Mouse (Mus musculus) megakaryocyte progenitor cell, adult 5-6 weeks (primary cell): Measurements from ENCODE around the gene Ppp1r14a. TPM values are rescaled to one million over a fixed set of nuclear protein-coding genes. Genes with fewer than 3 reads are reported as not detected.

Experiments
- ATAC-seq: replicated peaks from 2 replicates; pipeline ENCODE4 v1.8.0; 2016; ENCODE audit warnings: mild to moderate bottlenecking, moderate TSS enrichment, inconsistent platforms; ENCODE audit not compliant: poor library complexity
- total RNA-seq, 2 experiments: library from RNA; stranded (forward) in 1 of 2; stranded (reverse) in 1 of 2; fragments of 157-497, 149-512 nt in 1 of 2; fragments of 200-1000 nt in 1 of 2; gene quantifications; 2 replicates each; pipeline versions ENCODE4 v1.2.3 to v1.2.4; 2015 to 2017

The Ppp1r14a gene
- total RNA-seq, 2 experiments from 2014 or later, result 1.1 TPM; not detected in 1

DNA sequence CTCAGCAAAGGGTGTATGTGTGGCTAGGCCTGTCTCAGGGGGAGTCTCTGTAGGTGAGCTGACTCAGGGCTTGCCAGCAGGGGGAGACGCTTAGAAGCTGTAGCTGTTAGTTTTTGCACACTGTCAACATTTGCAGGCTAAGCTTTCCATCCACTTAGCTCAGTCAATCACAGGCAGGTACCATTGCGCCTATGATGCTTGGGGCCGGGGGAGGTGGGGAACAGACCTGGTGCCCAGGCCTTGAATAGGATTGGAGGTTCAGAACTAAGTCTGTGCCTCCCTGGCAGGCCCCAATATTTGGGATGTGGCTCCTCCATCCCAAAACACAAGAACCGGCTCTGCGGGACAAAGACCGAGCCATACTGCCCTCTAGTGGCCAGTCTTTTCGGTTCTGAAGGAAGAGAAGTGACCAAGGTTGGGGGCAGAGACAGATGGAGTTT is 12.0 kb downstream of the Ppp1r14a start:
- peak; percentile 51 for ATAC-seq

DNA sequence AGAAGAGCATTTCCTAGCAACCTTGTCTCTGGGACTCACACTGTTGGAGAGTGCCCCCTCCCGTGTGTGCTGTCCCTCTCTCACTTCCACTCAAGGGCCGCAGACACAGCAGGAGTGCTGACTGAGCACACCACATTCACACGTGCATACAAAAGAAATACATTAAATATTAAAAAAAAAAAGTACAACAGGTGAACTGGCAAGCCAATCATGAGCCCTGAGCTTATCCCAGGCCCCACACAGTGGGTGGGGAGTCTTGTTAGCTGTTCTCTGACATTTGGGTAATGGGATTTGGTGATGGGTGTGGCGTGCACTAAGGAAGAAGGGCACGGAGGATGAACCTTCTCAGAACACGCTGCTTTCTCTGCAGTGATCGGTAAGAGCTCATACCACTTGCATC is 13.5 kb downstream of the Ppp1r14a start:
- no peak for ATAC-seq

DNA sequence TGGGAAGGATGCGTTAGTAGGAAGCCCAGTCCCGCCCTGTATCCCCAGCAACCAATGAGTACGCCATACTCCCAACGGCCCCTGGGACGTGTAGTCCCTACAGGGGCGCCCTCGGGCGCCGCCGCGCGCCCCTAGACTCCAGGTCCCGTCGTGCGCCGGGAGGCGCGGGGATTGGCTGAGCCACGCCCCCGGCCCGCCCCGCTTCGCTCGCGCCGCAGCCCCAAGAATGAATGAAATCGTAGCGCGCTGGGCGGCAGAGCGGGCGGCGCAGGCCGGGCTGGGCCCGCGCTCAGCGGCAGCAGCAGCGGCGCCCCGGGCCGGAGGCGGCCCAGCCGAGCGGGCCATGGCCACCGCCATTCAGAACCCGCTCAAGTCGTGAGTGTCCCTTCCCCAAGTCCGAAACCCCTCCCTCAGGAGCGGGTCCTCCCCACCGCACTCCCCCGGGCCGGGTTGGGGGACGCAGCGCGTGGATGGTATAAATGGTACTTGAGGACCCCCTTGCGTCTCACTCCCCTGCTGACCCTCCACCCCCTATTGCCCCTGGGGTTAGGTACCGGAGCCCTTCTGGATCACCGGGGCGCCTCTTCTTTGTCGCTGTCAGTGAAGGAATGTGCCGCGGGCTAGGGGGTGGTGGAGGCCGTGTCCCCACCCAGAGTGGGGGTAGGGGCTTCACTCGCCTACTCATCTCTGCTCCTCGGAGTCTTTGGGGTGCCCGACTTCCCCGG is 14.8 kb downstream of the Ppp1r14a start, which contains the start of gene Dpf1:
Gene Dpf1, plus strand, starts transcription at position 214 of the 725 bp plus-strand sequence.
- peak; percentile 57 for ATAC-seq

DNA sequence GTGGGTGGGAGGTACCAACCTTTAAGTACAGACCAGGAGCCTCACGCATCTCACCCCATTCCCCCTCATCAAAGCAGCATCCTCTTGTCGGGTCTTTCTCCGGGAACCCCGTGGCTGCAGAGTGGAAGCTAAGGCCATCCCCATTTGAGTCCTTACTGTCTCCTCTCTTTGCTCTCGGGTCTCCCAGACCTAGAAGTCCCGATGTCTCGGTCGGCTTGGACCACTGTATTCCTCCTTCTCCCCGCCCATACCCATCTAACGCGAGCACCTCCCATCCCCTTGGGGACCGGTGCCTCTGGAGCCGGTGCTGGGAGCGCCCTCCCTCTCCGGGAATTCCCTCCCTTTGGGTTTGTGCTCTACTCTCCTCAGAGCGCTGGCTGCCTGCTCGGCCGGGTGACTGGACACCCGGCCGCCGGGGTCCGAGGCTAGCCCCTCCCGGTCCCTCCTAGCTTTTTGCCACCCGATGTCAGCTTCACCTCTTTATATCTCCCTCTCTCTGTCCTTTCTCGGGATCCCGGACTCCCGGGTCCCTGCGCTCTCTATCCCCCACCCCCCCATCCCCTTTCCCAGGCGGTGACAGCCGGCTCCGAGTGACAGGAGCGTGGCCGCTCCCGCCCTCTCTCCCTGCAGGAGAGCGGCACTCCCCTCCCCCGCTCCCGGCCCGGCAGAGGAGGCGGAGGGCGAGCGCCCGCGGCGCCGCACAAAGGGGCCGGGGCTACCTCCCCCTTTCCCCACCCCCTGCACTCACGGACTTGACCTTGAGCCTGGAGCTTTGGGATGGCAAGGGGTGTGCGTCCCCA is 15.6 kb downstream of the Ppp1r14a start:
- no peak for ATAC-seq

DNA sequence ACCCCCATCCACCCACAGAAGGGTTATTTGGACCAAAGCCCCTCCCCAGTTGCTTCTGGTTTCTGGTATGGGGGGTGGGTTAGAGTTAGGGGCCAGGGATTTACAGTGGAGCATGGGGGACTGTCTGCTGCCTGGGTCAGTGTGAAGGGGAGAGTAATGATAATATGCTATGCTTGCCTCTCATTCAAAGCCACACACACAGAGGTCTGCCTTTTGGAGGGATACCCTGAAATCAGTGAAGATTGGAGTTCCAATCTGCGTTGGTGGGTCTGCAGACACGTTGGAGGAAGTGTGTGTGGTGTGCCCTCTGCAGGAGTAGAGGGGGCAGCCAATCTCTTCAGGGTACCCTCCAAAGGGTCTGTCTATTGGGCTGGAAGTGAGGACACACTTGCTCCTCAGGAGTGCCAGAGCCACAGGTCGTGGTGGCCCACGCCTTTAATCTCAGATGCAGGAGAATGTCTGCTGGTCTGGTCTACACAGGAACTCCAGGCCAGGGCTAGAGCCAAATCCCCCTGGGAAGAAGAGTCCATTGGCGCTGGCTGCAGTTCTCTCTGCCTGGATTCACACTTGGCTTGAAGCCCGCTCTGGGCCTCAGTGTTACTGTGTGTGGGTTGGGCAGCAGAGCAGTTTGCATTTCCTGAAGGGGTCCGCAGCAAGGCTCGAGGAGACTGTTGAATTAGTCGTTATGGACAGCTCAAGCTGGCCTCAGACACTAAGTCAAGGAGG is 16.3 kb downstream of the Ppp1r14a start:
- ATAC-seq, result no peak

DNA sequence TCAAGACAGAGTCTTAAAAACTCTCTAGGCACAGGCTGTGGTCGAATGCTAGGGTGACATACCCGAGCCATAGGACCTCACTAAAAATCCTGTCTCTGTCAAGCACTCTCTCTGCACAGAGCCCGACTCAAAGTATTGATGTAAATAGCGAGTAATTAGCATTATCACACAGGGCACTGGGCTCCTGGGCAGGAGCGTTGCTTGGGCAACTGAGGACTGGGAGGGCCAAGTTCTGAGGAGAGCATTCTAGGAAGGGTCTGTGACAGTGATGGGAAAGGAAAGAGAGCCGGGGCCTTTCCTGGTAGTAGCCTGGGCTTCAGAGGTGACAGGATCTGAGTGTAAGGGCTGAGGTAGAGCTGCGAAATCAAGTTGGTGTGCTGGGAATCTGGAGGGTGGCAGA is 17.0 kb downstream of the Ppp1r14a start:
- ATAC-seq, result no peak

DNA sequence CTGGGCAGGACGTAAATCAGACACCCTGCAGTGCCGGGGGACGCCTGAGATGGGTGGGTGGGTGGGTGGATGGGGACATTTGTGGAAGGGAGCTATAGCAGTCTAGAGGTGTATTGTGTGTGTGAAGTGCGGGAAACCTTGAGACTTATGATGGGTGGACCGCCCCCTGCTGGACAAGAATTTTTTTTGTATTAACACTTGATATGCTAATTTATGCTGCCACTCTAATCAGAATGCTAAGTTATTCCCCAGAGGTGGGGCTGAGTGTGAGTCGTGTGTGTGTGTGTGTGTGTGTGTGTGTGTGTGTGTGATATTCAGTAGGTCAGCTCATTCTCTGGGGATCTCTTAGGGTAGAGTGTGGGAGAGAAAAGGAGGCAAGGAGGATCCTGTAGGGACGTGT is 17.5 kb downstream of the Ppp1r14a start:
- peak; percentile 47 for ATAC-seq

DNA sequence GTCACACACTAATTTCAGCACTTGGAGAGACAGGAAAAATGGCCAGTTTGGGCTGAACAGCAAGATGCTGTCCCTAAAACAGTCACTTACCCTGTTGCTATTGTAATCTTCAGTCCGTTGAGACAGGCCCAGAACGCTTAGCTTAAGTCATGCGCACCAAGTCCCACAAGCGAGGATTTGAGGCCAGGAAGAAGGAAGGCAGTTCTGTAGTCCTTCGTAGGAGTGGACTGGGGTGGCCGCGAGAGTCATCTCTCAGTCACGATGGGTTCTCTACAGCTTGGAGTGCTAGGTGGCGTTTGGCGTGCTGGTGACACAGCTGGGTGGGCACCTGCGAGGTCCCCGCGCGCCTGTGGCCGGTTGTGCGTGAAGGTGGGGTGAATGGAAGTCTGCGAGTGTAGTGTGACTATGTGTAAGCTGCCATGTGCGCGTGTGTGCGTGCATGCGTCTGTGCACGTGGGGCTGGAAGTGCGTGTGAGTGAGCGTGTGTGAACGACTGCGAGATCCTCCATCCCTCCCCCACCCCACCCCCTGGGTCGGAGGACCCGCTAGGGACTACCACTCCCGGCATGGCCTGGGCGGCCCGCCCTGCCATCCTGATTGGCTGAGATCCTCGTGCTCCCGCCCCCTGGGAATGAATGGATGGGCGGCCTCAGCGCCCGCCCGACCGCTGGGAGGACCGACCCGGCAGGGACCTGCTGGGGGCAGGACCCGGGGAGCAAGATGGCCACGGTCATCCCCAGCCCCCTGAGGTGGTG is 18.4 kb downstream of the Ppp1r14a start:
- ATAC-seq, result peak; percentile 76

DNA sequence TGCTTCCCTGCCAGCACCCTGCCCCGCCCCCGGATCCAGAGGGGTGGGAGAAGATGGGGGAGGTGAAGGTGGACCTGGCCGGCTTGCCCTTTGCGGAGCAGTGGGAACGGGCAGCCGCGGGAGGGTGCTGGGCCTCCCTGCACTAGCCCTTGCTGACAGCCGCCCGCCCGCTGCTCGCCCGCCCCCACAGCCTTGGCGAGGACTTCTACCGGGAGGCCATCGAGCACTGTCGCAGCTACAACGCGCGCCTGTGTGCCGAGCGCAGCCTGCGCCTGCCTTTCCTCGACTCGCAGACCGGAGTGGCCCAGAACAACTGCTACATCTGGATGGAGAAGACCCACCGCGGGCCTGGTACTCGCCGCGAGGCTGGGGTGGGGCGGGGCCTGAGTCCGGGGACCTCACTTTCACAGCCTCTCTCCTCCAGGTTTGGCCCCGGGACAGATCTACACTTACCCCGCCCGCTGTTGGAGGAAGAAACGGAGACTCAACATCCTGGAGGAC is 20.2 kb downstream of the Ppp1r14a start:
- no peak; the same call in 1 of the 2 replicates for ATAC-seq

DNA sequence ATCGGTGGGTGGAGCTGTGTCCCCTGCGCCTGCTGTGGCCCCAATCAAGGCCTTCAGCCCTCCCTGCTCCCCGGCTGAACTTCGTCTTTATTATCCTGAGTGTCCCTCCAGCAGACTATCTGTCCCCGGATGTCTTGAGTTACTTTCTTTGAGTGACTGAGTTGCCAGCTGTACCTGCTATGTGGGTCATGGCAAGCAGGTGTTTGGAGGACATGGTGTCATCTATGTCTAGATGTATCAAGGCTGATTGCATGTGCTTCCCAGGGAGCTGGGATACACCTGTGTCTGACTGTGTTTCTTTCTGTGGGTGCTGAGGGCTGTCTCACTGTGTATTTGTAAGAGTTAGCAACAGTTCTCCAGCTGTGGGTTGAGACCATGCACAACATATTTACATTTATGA is 20.6 kb downstream of the Ppp1r14a start:
- ATAC-seq, result no peak

DNA sequence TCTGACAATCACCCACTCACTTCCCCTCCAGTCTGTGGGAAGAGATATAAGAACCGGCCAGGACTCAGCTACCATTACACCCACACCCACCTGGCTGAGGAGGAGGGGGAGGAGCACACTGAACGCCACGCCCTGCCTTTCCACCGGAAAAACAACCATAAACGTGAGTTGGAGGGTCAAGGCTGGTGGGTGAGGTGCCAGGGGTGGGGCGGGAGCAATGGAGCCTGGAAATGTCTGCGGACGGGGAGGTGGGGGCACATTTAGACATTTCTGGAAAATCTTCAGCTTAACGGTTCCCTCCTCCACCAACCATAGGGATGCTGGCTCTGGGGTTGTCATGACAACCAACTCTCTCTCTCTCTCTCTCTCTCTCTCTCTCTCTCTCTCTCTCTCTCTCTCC is 23.9 kb downstream of the Ppp1r14a start:
- no peak for ATAC-seq

DNA sequence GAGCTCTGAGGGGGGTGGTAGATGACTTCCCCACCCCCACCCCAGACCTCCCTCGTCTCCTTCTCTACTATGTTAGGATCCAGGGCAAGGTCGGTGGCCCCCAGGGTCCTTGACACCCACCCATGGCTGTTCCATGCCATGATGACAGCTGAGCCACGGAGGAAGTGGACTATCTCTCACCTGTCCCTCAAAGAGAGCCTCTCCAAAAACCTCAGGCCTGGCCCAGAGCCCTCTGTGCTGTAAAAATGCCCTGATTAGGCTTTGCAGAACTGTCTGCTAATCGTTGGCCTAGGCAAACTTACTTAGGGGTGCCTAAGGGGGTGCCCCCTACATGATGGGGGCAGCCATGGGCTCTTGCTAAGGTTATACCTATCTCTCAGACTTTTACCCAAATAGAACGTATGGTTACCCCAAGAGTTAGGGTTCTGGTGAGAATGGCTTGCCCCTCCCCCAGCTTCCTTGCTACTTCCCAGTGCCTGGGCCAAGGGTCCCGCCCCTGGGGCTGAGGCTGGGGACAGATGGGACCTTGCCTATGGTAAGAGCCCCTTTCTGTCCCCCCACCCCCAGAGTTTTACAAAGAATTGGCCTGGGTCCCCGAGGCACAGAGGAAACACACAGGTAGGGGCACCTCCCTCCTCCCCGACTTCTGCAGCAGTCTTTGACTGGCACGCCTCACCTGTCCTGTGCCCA is 24.6 kb downstream of the Ppp1r14a start:
- no peak for ATAC-seq

DNA sequence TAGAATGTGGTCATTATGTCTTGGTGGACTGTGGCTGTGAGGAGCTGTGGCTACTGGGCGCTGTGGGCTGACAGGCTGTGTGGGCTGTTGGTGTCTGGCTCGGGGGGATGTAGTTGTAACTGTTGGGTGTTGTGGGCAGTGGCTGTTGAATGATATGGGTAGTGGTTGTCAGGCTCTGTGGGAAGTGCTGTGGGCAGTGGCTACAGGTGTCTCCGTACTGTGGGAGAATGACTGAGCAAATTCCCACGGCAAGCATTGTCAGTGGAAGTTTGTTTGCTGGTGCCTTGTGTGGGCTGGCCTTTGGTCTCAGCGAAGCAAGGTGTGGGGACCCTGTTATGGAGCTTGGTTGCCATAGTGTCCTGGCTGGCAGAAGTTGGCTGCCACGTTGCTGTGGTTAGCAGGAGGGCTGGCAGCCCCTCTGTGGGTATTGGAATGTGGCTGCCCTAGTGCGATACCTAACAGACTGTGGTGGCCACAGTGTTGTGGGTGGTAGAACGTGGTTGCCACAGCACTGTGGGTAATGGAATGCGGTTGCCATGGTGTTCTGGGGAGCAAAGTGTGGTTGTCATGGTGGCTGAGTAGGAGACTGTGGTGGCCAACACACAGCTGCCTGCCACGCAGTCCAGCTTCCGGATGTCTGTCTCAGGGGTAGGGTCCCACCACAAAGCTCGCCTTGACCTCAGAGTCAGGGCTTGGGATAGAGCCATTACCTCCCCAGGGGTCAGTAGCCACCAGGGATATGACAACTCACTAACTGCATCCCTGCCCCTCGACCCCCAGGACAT is 25.9 kb downstream of the Ppp1r14a start:
- ATAC-seq, result peak; percentile 23

DNA sequence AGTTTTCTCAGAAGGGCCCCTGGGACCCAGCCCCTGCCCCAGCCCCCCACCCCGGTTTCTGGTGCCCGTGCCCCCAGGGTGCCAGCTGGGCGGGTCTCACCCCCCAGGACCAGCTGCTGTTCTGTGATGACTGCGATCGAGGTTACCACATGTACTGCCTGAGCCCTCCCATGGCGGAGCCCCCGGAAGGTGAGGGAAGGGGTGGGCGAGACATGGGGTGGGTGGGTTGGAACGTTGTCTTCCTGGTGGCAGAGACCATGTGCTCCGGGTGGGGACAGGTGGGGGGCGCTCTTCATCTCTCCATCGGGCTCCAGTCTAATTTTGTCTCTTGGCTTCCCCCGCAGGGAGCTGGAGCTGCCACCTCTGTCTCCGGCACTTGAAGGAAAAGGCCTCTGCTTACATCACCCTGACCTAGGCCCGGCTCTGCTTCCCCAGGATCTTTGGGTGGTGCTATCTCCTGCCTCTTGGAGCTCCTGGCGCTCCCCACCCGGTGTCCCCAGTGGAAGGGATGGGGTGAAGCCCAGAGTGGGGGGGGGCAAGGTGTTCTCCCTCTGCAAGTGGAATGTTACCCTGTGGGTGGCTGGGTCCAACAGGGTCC is 27.1 kb downstream of the Ppp1r14a start:
- ATAC-seq, result no peak

DNA sequence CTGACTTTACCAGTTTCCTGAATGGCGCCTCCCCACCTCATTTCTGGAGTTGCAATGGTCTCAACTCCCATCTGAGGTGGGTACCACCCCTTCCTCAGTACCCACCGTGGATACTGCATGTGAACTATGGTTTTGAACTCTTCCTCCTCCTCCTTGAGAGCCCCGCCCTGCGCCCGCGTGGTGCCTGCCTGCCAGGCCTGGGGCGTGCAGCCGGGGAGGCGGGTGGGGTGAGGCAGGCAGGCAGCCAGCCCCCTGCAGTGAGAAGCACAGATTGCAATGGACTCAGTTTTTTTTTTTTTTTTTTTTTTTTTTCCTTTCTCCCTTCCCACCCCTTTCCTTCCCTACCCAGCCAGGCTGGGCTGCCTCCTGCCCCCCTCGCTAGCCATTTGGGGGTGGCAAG is 27.9 kb downstream of the Ppp1r14a start:
- no peak for ATAC-seq

DNA sequence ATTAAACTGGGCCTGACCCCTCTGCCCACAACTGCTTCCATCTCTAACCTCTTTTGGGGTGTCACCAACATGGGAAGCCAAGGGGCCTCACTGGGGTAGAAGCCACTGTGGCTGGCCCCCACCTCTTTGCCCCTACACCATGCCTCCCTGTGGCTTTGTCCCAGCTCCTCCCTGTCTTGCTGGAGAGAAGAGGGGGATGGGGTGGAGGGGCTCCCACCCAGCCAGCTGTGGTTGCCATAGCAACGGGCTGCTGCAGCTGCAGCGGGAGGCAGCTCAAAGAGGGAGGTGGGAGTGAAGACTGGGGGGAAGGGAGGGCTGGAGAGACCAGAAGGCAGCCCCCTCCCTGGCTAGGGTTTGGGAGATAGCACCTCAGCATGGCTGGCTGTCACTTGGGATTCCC is 28.4 kb downstream of the Ppp1r14a start:
- no peak for ATAC-seq

DNA sequence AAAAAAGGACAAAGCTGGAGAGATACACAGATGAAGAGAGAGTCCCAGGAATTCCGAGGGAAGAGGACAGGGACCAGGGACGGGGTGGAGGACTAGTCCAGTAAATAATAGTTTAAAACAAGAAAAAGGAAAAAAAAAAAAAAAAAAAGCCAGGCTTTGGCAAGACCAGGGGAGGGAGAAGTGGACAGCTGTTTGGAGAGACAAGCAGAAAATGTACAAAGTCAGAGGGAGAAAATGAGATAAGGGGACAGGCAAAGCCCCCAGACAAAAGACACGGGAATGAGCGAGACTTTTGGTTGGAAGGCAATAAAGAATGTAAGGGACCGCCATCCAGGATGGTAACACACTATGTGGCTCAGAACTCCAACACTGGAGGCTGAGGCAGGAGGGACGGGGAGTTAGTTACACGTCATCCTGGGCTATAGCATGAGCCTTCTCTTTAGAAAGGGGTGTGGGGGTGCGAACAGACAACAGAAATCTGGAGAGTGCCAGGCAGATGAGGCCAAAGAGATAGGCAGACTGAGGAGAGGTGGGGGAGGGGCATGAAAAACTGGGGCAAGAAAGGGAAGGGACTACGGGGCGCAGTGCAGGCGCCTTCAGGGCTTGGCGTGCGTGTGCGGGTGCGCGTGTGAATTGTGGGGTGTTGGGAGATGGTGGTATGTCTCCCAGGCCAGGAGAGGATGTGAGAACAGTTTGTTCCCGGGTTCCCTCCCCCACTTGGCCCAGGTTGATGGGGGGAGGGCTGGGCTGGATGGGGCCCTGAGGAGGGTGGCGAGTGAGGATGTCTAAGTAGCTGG is 29.2 kb downstream of the Ppp1r14a start:
- ATAC-seq, result peak; percentile 51
